Mouse (Mus musculus): ENCODE measurements around the gene Zbbx.

Gene Zbbx

DNA sequence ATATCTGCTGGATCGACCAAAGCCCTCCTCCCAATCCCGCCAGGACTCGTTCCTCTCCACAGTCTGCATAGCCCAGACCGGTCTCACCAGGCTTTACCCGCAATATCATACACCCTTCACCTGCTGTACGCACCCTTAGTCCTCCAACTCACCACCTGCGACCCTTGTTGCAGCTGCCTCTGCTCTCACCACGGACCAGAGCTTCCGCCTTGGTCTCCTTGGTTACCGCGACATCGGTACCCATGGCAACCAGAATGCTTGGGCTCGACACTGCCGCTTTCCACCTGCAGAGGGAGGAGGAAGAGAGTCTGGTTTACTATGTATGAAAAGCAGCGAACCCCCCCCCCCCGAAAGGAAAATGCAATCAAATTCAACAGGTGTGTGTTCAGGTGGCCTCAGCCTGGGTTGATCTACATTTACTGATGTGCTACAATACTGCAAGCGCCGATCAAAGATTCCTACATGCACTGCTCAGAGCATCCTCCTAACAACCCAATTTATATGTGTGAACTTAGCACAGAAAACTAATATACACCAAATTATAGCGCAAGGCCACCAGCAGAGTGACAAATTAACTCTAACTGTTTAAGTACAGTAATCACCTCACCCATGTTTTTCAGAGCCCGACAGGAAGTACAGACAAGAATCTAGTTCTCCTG is at the start of gene Zbbx:
Gene Zbbx, minus strand, starts transcription at position 197 of the 659 bp plus-strand sequence.
- peak; percentile 74 for DNase-seq

DNA sequence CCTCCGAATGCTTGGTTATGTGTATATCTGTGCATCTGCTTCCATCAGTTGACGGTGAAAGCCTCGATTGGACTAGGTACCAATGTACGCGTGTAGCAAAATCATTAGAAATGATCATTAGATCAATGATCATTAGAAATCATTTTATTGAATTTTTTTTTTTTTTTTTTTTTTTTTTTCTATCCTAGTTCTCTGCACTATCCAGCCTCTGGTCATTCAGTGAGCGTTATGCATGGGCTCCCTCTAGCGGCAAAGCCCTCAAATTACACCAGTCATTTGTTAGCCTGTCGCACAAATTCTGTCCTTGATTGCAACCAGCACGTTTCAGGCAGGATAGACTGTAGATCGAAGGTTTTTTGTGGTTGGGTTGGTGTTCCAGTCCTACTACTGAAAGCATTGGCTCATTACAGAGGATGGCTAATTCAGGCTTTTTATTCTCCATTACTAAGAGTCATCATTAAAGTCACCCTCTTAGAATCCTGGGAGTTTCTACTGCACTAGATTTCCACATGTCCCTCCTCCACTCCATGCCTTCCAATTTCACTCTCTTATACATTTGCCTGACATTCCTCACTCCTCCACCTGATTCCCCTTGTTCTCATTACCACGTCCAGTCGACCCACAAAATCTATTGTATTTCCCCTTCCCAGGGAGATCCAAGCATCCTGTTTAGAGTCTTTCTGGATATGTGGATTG is 38.1 kb upstream of the Zbbx start:
- DNase-seq = no peak

DNA sequence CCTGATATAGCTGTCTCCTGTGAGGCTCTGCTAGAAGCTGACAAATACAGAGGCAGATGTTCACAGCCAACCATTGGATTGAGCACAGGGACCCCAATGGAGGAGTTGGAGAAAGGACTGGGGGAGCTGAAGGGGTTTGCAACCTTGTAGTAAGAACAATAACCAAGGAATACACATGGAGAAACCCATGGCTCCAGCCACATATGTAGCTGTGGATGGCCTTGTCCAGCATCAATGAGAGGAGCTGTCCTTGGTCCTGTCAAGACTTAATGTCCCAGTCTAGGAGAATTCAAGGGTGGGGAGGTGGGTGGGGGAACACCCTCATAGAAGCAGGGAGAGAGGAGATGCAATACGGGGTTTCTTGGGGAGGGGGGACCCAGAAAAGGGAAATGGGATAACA is 17.8 kb upstream of the Zbbx start:
- peak; percentile 84 for DNase-seq

DNA sequence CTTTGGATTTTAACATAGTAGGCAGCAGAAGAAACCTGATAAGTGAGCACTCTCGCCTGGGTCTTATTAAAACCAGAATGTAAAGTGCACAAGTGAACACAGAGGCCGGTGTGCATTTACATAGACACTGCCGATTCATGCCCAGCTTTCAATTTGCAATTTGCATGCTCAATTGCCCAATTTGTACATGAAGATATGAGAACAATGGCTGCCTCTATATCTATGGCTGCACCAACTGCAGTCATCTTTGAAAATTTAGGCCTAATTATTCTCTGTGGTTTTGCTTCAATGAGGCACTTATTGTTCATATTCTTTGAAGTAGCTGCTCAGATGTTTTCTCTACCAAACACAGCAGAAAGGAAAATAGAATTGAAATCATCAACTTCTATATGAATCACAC is 23.0 kb downstream of the Zbbx start:
- DNase-seq = no peak

DNA sequence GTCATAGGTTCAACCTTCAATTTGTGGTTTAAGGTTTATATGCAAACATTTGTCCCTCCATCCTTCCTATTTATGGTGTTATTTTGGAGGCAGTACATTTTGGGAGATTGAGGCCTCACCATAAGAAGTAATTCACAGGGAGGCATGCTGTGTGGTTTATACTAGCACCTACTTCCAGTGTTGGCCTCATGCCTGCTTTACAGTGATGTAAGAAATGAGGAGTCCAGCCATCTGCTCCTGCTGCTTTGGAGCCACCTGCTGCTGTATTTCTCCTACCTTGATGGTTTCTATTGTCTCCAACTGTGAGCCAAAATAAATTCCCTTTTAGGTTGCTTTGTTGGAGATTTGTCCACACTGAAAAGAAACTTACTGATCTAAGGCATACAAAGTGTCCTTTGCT is 60.0 kb downstream of the Zbbx start:
- no peak for DNase-seq

DNA sequence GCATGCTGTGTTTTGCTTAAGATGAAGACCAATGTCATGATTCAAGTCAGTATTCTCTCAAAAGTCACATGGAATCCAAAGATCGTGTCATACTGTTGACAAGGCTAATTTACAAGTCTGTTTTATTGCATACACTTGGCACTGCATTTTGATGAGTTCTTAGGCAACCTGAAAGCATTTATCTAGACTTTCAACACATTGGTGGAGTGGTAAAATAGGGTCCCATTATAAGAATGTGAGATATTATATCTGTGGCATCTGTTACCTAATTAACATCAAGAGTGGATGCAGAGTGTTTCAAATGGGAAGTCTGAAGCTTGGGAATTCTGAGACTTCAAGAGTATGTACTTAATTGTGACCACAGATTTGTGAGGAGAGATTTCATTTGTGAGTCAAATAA is 79.1 kb downstream of the Zbbx start:
- no peak for DNase-seq

DNA sequence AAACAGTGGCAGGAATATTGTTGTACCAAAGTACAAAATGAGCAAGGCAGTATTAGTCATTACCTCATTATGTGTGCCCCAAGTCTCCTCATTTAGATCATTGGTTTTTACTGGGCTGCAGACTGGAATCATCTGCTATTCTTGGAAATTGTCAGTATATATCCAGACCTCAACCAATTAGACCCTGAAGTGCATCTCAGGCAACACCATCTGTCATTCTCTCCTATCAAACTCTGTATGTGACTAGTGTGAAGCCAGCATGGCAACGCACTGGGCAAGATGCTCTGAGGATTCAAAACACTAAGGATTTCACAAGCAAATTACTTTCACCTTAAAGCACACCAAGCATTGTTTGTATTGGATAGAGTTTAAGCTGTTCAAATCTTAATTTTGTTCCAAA is 85.9 kb downstream of the Zbbx start:
- no peak for DNase-seq

DNA sequence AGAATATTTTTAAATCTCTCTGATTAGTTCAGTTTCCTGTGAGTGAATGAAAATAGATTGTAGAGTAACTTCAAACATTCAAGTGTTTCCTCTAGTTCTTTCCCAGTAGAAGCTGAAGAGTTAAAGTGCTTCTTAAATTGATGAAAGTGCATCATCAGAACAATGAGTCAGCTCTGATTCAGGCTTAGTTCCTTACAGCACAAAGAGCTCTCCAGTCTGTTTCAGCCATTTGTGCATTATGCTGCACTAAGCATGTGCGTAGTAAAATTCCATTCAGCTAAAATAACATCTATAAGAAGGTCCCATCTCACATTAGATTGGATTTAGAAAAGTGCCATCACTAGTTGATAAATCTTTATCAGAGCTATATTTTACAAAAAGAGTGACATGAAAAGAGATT is 155.1 kb downstream of the Zbbx start:
- no peak for DNase-seq
